Mouse (Mus musculus): Measurements from ENCODE around the gene Mepe.

DNA sequence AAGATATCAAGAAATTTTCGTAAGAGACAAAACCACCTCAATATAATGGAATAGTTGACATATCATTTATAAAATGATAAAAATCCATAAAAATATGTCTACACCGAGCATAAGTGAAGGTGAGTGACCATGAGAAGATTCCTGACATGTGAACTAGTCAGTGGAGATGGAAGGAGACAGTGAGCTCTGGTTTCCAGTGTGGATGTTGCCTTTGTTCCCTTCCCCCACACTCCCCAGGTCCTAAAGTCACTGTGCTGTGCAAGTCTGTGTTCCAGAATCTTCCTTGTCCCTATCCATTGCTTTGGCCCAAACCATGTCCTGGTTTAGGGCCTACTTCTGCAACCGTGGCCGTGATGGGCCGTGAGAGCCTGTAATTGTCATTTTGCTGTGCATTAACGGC, 8.5 kb downstream of the Mepe start:
- TF ChIP-seq CTCF (IDR thresholded peaks at IDR 0.05; ENCODE audit: low read depth, low read length): no peak
- no peak for TF ChIP-seq POLR2A (IDR thresholded peaks at IDR 0.05; ENCODE audit: extremely low read depth, insufficient read depth, low read length)
